Mouse (Mus musculus): ENCODE data around the gene Gm21962. TPM values are rescaled to one million over a fixed set of nuclear protein-coding genes. Genes with fewer than 3 reads are reported as not detected.

Gene Gm21962
- polyA plus RNA-seq, 1 experiment from 2014 or later, result not detected

GRCm38 (mm10) chr3:137647427-137648100 lies 23.8 kb upstream of the Gm21962 start:
- Histone ChIP-seq H3K27me3 (replicated peaks) (no peaks in the 10 kb centered on the region), H3K9ac (no peak overlapping the region), H3K4me2 (replicated peaks) (no peak overlapping the region), H3K4me3 (no peak overlapping the region), H3K36me3 (no peaks in the 10 kb centered on the region), H3K27ac (no peak overlapping the region), H3K4me1 (no peaks in the 10 kb centered on the region), H3K9me3 (no peaks in the 10 kb centered on the region)
- ATAC-seq (ENCODE audit: low FRiP score, low read depth), result no peak
- WGBS, result 73% methylated on average over 12 of the region's 12 CpGs

- H3K36me3 ChIP-seq, result no peaks in the 10 kb centered on the region
- H3K4me1 ChIP-seq, result no peaks in the 10 kb centered on the region
- no peak for ATAC-seq (ENCODE audit: low FRiP score, low read depth)
- no peaks in the 10 kb centered on the region for H3K27me3 ChIP-seq (replicated peaks)
- H3K4me2 ChIP-seq (replicated peaks), result no peak overlapping the region
- no peak overlapping the region for H3K9ac ChIP-seq
- H3K9me3 ChIP-seq, result no peaks in the 10 kb centered on the region
- no peak overlapping the region for H3K27ac ChIP-seq
- H3K4me3 ChIP-seq, result no peak overlapping the region
- WGBS, result 64% methylated on average over 5 of the region's 5 CpGs
Measured at GRCm38 (mm10) chr3:137649112-137649511, 22.2 kb upstream of the Gm21962 start.

GRCm38 (mm10) chr3:137652853-137653252 lies 18.5 kb upstream of the Gm21962 start:
- Histone ChIP-seq H3K4me1 (no peaks in the 10 kb centered on the region), H3K27me3 (replicated peaks) (no peaks in the 10 kb centered on the region), H3K36me3 (no peaks in the 10 kb centered on the region), H3K9me3 (no peaks in the 10 kb centered on the region), H3K4me3 (no peak overlapping the region), H3K4me2 (replicated peaks) (no peak overlapping the region), H3K9ac (no peak overlapping the region), H3K27ac (no peak overlapping the region)
- ATAC-seq (ENCODE audit: low FRiP score, low read depth), result no peak
- 95% methylated on average over 2 of the region's 2 CpGs for WGBS

DNA sequence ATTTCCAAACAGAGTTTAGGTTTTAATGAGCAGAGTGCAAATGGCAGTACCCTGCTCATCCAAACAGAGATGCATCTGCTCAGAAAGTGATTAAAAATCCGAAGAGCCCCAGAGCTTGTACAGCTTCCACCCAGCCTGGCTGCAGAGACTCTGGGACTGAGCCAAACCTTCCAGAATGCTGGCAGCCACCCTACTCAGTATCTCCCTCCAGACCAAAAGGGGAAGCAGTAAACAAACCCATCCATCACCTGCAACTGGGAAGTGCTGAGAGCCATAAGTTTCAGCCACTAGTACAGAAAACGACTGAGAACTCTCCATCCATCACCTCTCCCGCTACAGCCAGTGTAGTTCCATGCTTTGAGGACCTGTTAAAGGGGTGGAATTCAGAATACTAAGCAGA lies 9.6 kb downstream of the Gm21962 start:
- WGBS, result 5% methylated on average over 3 of the region's 3 CpGs
- peak; percentile 81 for ATAC-seq (ENCODE audit: low FRiP score, low read depth)
- no peak overlapping the region for H3K27ac ChIP-seq

GRCm38 (mm10) chr3:137682911-137683806 lies 11.8 kb downstream of the Gm21962 start:
- Histone ChIP-seq H3K27ac (peak overlapping the region; percentile 54; the same call in 1 of the 2 replicates), H3K4me3 (no peak overlapping the region), H3K4me2 (replicated peaks) (peak overlapping the region; percentile 41), H3K4me1 (peaks cover 17% of the 10 kb centered on the region), H3K9me3 (no peaks in the 10 kb centered on the region), H3K36me3 (no peaks in the 10 kb centered on the region), H3K27me3 (replicated peaks) (no peaks in the 10 kb centered on the region), H3K9ac (no peak overlapping the region)
- peak; percentile 95 for ATAC-seq (ENCODE audit: low FRiP score, low read depth)
- WGBS, result 7% methylated on average over 7 of the region's 7 CpGs

More for the DNA sequence above, 9.6 kb downstream of the Gm21962 start:
- H3K4me3 ChIP-seq, result no peak overlapping the region
- no peaks in the 10 kb centered on the region for H3K36me3 ChIP-seq
- no peaks in the 10 kb centered on the region for H3K9me3 ChIP-seq
- no peak overlapping the region for H3K9ac ChIP-seq
- no peak overlapping the region for H3K4me2 ChIP-seq (replicated peaks)
- peaks cover 17% of the 10 kb centered on the region for H3K4me1 ChIP-seq
- no peaks in the 10 kb centered on the region for H3K27me3 ChIP-seq (replicated peaks)

DNA sequence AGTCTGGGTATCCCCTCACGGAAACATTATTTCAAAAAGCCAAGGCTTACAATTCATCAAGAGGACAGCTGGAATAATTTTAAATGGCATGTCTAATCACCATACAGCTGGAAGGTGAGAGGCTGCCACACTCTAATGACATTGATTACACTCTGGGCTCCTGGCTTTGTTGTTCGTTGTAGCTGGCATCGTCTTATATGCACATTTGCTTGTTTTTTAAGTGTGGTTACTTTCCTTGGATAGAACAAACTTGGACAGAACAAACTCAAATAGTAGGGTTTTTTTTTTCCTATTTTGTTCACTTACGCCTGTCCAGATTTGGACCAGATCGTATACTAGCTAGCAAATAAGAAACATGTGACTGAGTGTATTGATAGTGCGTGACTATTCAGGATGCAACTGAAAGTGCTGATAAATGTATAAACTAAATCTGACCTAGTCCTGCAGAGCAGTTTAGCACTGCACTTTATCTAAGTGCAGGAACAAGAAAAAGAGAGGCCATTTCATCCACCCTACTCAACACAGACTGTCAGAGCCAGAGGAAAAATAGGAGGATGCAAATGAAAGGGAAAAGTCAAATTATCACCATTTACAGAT lies 12.6 kb downstream of the Gm21962 start:
- H3K4me2 ChIP-seq (replicated peaks), result peak overlapping the region; percentile 41

GRCm38 (mm10) chr3:137686932-137687331 lies 15.6 kb downstream of the Gm21962 start:
- H3K4me3 ChIP-seq, result no peak overlapping the region
- no peak overlapping the region for H3K9ac ChIP-seq
- 97% methylated on average over 2 of the region's 2 CpGs for WGBS
- no peak overlapping the region for H3K27ac ChIP-seq
- ATAC-seq (ENCODE audit: low FRiP score, low read depth), result no peak
- H3K4me1 ChIP-seq, result peaks cover 10% of the 10 kb centered on the region
- no peaks in the 10 kb centered on the region for H3K27me3 ChIP-seq (replicated peaks)
- no peak overlapping the region for H3K4me2 ChIP-seq (replicated peaks)
- no peaks in the 10 kb centered on the region for H3K36me3 ChIP-seq
- no peaks in the 10 kb centered on the region for H3K9me3 ChIP-seq

More for the DNA sequence above, 12.6 kb downstream of the Gm21962 start:
- Histone ChIP-seq H3K27ac (no peak overlapping the region), H3K27me3 (replicated peaks) (no peaks in the 10 kb centered on the region), H3K4me3 (no peak overlapping the region), H3K36me3 (no peaks in the 10 kb centered on the region), H3K4me1 (peaks cover 17% of the 10 kb centered on the region), H3K9ac (no peak overlapping the region), H3K9me3 (no peaks in the 10 kb centered on the region)
- 18% methylated on average over 6 of the region's 6 CpGs for WGBS
- ATAC-seq (ENCODE audit: low FRiP score, low read depth), result peak; percentile 84

- Histone ChIP-seq H3K4me1 (no peaks in the 10 kb centered on the region), H3K4me3 (no peak overlapping the region), H3K4me2 (replicated peaks) (no peak overlapping the region), H3K27me3 (replicated peaks) (no peaks in the 10 kb centered on the region), H3K36me3 (no peaks in the 10 kb centered on the region), H3K9ac (no peak overlapping the region), H3K27ac (no peak overlapping the region), H3K9me3 (no peaks in the 10 kb centered on the region)
- no peak for ATAC-seq (ENCODE audit: low FRiP score, low read depth)
Measured at GRCm38 (mm10) chr3:137691503-137691902, 20.2 kb downstream of the Gm21962 start.

DNA sequence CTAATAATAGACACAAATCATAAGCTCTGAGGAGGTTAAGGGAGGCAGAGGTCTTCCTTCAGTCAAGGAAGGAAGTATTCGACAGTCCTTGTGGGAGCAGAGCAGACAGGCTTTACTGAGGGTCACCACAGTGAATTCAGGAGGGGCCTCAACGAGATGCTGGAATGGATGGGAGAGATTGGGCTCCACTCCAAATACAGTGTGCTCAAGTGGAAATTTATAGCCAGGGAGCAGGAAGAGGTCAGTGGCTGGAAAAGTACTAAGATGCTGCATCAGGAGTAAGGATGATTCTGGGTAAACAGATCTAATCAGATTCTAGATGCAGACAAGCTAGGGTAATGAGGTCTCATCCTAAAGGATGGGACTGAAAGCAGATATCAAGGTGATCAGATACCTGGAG lies 44.6 kb downstream of the Gm21962 start:
- WGBS, result 60% methylated on average over 2 of the region's 2 CpGs
- no peak for ATAC-seq (ENCODE audit: low FRiP score, low read depth)

DNA sequence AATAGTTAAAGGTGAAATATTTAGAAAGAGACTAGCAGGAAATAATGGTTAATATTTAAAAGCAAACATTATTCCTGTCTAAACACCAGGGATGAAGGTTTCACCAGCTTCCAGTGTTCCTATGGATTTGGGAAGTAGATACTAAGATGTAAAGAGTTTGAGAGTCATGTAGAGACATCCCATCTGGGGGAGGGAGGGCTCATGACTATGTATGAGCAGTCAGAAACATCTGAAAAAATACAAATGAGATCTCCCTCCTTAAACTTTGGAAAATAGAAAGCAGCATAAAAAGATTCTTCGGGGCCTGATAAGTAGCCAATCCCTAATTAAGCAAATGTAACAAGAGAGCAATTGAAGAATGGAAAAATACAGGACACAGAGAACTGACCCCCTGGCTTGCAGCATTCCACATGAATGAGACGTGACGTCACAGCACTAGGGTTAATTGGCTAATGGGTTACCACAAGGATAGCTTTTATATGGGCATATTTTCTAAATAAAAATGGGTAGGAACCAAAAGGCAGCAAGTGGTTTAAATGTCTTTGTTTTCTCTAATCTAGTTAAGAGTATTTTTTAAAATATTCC lies 45.3 kb downstream of the Gm21962 start:
- no peaks in the 10 kb centered on the region for H3K4me1 ChIP-seq
- no peaks in the 10 kb centered on the region for H3K9me3 ChIP-seq
- no peaks in the 10 kb centered on the region for H3K36me3 ChIP-seq
- H3K27ac ChIP-seq, result no peak overlapping the region
- no peak overlapping the region for H3K9ac ChIP-seq
- no peak for ATAC-seq (ENCODE audit: low FRiP score, low read depth)
- no peak overlapping the region for H3K4me2 ChIP-seq (replicated peaks)
- no peaks in the 10 kb centered on the region for H3K27me3 ChIP-seq (replicated peaks)
- 55% methylated on average over 3 of the region's 3 CpGs for WGBS
- H3K4me3 ChIP-seq, result no peak overlapping the region

More for the DNA sequence above, 44.6 kb downstream of the Gm21962 start:
- Histone ChIP-seq H3K36me3 (no peaks in the 10 kb centered on the region), H3K4me1 (no peaks in the 10 kb centered on the region), H3K9me3 (no peaks in the 10 kb centered on the region), H3K27me3 (replicated peaks) (no peaks in the 10 kb centered on the region), H3K4me2 (replicated peaks) (no peak overlapping the region), H3K27ac (no peak overlapping the region), H3K4me3 (no peak overlapping the region), H3K9ac (no peak overlapping the region)
